Mouse (Mus musculus): ENCODE results near the gene Gtf2h3.

Gene Gtf2h3

DNA sequence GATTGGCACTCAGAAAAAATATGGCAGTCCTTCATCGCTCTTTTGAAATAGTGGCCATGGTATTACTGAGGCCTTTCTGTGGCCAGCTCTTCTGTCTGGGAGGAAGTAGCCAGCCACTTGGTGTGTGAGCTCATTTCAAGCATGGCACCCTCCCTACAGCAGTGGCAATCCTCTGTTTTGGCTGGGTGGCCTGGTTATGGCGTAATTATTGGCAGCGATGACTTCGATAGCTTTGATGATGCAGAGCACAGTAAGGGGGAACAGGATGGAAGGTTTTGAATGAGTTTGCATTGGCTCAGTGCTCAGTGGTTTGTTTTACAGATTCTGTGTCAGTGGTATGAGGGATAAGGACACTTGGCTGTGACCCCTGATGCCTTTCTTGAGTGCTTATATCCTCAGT lies 57.8 kb downstream of the Gtf2h3 start:
- DNase-seq (ENCODE audit: low spot score in 2 of 2), result no peak

DNA sequence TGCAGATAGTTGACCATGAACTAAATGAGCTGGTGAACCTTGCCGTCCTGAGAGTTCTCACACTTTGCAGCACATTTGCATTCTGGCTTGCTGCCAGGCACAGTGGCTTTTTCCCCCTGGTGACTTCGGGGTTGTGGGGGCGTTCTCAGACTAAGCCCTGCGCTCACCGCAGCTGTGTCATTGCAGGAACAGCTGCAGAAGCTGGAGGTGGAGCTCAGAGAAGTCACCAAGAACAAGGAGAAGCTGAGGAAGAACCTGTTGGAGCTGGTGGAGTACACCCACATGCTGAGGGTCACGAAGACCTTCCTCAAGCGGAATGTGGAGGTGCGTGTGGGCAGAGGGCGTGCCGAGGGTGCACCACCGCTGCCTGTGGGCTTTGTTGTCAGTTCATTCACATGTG lies 58.4 kb downstream of the Gtf2h3 start:
- DNase-seq (ENCODE audit: low spot score in 2 of 2), result no peak

DNA sequence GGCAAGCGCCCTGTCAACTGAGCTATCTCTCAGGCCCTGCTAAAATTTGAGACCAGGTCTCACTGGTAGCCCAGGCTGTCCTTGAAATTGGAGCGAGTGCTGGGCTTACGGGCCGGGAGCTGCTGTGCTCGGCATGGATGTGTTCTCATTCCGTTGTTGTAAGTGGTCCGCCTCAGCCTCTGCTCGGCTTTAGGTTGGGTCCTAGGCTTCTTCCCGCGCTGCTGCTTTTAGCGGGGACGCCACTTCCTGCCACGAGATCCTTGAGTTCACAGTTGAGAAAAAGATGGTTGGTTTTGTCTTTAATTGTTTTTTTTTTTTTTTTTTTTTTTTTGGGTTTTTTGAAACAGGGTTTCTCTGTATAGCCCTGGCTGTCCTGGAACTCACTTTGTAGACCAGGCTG lies 58.9 kb downstream of the Gtf2h3 start:
- no peak for DNase-seq (ENCODE audit: low spot score in 2 of 2)

Data from urinary bladder, postnatal 36 days (tissue).